Mouse (Mus musculus): ENCODE measurements around the gene Pnldc1.
"Not testable (repeated sequence)": the region's sequence is repeated elsewhere in the genome, so short reads cannot be mapped to it uniquely, and the experiment has no call there.

Gene Pnldc1

DNA sequence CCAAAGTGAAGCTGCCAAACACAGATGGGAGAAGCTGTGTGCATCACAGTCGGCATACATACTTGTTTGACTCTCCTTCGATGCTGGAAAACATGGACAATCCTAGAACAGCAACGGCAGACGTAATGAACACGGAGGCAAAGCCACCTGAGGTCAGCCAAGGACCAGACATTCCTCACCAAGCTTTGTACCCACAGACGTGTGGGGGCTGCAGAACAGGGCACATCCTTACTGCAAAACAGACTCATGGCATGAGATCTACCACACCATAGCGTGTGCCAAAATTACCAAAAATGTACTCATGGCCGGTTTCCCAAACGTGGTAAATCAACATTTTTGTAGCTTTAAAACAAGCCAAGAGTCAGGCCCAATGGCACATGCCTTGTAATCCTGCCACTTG, 3.6 kb downstream of the Pnldc1 start:
- DNase-seq (ENCODE audit: low spot score in 2 of 2) = no peak

DNA sequence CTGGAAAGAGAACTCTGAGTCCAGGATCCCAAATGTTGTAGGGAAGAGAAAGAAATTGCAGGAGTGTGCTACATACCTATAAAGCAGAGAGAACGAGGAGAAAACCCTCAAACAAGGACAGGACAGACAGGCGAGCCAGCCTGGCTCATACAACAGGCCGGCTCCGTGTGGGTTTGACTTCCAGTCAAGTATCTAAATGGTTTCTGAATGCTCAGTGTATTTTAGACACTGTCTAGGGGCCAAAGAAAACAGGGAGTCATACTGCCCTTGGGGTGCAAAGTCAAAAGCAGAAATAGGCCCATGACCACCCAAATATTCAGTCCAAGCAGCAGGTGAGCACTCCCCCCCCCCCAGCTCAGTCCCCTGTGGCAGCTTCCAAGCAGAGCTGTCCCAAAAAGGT, 4.2 kb downstream of the Pnldc1 start:
- DNase-seq (ENCODE audit: low spot score in 2 of 2) = no peak

DNA sequence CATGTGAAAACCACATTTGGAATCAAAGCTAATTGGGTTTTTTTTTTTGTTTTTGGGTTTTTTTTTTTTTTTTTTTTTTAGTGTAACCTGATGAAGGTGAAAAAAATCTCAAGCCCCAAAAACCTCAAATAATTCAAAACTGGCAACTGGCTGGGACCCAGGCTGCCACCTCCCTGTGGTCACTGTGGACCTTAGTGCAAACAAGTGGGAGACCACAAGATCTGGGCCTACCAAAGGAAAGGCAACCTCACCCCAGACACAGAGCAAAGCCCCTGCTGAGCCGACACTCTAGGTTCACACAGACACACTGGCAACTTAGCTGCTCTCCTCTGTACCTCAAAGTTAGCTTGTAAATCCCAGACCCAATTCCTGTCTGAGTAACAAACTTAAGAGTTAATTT, 5.7 kb downstream of the Pnldc1 start:
- no peak for DNase-seq (ENCODE audit: low spot score in 2 of 2)

DNA sequence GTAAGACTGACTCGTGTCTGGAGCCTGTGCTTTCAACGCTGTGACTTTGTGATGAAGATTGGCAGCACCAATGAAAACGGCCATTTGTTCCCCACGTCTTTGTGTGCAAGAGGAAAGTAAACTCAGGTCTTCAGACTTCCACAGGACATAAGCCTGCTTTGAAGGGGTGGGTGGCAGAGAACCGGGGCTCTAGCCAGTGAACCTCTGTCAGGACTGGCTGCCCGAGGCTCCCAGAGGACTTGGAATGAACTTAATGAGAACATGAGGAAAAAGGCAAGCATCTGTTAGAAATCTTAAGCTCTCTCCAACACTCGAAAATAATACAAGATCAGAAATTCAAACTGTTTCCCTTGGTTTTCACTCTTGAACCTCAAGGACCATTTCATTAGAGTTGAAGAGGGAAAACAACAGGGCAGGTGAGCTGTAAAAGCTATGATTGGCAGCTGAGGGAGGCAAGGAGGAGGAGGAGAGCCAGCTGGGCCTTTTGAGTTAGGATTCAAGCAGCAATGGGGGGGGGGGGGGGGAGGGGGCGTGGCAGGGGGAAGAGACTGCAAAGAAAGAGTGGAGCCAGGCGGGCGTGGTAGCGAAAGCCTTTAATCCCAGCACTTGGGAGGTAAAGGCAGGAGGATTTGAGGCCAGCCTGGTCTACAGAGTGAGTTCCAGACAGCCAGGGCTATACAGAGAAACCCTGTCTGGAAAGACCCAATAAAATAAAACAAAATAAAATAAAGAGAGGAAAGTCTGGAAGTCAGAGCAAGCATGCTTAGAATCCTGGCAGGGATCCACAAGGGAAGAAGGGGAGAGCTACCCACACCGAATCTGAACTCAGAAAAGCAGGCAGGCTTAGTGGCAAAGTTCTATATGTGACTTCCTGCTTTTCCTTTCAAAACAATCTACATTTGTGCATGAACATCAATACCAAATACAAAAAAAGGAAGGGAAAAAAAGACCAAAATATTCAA, 6.4 kb downstream of the Pnldc1 start:
- DNase-seq (ENCODE audit: low spot score in 2 of 2) = no peak

DNA sequence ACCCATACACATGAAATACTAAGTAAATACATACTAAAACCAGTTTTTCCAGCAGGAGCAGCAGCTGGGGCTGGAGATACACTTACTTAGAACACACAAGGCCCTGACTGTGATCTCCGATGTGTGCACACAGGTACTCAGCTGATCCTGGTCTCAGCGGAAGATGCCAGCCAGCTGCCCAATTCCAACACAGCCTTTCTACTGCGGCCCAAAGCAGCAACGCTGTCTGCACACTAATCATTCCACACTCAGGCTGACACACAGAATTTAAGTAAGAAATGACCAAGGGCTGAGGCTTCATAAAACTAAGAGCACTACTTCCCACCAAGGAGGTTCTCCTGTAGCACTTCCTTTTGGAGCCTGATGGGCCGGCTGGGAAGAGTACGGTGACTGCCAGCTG, 7.7 kb downstream of the Pnldc1 start:
- DNase-seq (ENCODE audit: low spot score in 2 of 2) = no peak

DNA sequence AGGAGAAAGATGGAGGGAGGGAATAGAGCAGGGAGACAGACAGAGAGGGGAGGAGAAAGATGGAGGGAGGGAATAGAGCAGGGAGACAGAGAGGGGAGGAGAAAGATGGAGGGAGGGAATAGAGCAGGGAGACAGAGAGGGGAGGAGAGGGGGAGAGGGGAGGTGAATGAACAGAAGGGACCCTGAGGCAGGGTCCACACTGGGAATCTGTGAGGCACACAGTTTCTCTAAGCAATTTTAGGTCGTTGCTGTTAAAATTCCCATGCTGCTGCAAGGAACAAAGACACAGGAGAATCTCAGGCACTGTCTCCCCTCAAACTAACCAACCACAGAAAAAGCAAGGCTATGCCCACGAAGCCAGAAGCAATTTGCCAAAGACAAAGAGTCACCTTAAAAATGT, 11.4 kb downstream of the Pnldc1 start:
- DNase-seq (ENCODE audit: low spot score in 2 of 2) = not testable (repeated sequence)

DNA sequence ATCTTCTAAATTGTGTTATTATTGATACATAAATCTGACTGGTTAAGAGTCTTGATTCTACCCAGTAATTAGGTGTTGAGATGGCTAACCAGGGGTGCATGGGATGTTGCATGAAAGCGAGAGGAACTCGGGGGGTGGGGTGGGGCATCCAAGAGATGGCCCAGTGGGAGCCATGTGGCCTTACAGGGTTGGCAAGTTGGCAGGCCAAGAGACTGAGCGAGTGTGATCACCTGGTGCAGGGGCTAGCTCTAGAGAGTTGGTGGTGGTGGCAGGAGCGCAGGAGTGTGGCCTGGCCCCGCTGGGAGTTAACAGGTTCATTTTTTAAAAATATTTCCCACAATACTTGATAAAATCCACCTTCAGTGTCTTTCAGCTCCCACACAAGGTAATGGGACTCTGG, 12.4 kb downstream of the Pnldc1 start:
- DNase-seq (ENCODE audit: low spot score in 2 of 2) = no peak

DNA sequence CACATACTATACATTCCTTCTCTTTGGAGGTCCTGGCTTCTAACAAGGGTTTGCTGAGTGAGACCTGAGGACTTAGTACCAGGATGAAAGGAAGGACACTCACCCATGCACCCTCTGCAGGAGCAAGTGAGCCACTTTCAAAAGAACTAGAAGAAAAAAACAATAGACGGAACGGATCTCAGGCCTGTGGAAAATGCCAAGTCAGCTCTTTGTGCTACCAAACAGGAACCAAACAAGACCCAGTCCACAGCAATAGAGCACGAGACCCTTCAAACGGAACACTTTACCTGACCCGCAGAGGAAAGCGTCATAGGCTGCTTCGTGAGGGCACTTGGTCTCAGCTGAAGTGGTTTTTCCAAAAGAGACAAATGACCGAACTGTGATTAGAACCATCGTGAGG, 18.0 kb downstream of the Pnldc1 start:
- DNase-seq (ENCODE audit: low spot score in 2 of 2) = no peak

DNA sequence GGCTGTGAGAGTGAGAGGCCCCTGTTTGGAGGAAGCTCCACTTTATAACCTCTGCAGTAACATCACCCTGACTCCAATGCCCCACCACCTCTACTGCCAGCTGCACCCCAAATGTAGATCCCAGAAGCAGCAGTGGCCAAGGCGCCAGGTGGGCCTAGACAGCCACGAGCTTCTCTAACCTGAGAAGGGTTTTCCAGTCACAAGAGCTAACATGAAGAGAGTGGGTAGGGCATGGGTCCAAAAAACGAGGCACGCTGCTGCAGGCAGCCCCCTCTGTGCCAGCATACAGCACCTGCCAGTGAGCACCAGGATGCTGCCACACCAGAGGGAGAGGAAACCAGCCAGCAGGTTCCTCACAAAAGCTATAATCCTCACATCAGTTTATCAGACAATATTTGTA, 19.0 kb downstream of the Pnldc1 start:
- DNase-seq (ENCODE audit: low spot score in 2 of 2) = no peak

DNA sequence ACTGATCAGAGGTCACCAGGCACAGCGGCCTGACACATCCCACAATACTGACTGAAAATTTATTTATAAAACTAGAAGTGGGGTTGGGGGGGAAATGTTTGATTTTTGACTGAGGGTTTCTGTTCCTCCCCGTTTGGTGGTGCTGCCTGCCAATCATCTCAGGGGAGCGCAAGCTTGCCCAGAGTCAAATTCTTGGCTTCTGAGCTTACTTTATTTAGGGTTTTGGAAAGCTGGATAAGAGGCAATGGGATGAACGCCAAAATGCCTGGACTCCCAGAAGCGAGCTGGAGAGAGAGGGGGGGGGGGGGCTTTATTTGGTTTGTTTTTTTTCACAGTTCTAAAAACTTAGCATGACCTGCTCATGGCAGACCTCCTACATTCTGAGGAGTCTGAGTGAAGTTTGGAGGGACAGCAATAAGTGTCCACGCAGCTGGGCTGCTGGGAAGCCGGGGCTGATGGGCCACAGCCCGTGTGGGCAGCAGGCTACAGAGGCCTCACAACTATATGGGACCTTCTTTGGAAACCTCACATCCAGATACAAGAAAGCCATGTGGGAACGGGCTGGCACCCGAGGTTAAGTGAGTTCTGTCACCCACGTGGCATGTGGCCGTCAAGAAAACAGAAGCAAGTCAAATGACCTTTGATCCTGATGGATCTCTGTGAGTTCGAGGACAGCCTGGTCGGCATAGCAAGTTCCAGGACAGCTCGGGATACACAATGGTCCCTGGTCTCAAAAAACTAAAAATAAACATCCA, 22.8 kb downstream of the Pnldc1 start:
- no peak for DNase-seq (ENCODE audit: low spot score in 2 of 2)

DNA sequence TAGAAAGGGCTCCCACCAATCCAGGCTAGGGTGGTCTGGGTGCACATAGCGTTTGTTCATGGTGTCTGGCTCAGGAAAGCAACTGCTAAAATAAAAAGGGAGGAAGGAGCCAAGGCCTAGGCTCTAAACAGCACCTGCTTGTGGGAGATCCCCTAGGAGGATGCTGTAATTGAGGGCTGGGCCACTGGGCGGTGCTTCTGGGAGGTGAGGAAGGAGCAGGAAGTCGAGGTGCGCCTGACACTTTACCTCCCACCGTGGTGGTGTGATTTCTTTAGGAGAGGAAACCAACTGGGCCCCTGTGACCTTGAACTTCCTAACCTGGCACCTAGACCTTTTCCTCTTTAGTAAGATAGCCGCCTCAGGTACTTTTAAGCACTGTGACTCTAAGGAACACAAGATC, 23.4 kb downstream of the Pnldc1 start:
- no peak for DNase-seq (ENCODE audit: low spot score in 2 of 2)

DNA sequence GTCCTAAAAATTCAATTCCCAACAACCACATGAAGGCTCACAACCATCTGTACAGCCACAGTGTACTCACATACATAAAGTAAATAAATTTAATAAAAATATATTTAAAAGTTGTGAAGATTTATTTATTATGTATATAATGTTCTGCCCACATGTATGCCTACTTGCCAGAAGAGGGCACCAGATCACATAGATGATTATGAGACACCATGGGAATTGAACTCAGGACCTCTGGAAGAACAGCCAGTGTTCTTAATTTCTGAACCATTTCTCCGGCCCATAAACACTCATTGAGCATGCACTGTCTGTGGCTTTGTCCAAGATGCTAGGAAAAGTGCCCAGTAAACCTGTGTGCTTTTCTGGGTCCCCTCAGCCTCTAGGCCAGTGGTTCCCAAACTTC, 28.8 kb downstream of the Pnldc1 start:
- no peak for DNase-seq (ENCODE audit: low spot score in 2 of 2)

DNA sequence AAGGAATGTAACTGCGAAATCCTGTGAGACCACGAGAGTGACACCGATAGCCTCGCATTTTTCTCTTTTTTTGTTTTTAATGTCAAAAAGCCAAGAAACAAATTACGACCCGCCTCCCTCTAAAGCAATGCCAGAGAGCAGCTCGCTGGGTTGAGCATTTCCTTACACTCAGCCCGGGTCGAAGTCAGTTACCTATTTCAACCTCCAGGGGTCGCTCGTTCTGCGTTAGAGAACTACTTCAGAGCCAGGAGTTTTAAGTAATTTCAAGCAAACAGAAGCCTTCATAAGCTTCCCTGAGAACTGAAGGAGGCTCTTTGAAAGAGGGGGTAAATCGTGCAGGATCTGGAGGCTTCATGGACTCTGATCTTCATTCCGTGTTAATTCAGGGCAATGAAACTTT, 29.9 kb downstream of the Pnldc1 start:
- DNase-seq (ENCODE audit: low spot score in 2 of 2) = peak; percentile 73 to 86

DNA sequence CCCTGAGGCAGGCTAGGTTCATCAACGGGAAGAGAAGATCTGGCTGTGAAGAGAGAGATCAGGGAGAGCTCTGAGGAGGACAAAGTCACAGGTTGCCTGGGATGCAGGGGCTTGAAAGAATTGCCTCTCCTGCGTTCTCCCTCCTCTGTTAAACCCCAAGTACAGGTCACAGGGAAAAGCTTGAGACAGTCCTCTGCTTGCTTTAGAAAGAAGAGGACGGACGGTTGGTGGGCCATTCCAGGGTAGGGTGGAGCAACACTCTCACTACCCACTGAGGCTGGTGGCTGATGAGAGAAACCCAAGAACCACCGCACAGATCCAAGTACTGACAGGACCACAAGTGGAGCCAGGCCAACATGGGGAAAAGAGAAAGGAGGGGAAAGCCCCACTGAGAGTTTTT, 34.3 kb downstream of the Pnldc1 start, which contains the start of gene Mrgprh:
Gene Mrgprh (plus strand): TSS at position 301 of the 400 bp plus-strand sequence.
- no peak for DNase-seq (ENCODE audit: low spot score in 2 of 2)

DNA sequence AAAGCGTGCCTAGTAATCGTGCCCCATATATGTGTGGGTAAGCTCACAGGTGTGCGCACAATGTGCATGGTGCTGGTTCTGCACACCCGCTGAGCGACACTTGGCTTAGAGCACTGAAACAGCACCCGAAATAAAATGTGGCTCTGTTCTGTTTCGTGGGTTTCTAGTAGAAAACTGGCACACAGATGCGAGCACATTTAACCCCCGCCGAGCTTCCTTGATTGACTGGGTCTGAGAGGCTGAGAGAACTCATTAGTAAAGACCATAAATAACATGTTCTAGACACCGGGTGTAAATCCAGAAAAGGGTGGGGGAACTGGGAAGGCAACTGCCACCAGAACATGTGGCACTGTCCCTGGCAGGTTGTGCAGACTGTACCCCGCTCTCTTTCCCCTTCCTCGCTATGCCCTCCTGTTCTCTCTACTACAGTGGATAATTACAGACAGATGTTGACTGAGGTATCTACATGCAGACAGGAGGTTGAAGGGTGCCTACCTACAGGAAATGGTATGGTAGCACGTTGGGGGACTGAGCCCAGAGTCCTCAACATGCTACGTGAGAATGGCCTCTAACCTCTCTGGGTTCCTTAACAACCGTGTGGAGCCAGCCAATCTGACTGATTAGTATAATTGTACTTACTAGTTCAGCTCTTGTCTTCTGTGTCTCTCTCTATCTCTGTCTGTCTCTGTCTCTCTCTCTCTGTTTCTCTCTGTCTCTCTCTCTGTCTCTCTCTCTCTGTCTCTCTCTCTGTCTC, 37.6 kb downstream of the Pnldc1 start:
- DNase-seq (ENCODE audit: low spot score in 2 of 2) = no peak

DNA sequence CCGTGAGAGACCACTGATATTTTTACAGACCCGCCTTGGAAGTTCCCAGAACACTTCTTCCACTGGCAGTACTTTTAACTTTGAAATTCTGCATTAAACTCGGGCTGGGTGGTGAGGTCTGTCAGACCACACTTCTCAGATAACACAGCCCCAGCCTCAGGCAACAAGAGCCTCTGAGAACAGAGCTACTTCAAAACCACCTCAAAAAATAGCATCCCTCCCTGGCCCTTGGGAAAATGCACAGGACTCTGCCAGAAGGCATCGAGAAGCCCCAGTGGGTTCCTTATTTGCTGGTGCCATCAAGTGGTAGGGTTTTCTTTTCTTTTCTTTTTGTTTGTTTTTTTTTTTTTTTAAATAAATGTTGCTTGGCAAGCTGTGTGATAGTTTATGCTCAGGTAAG, 41.4 kb downstream of the Pnldc1 start:
- DNase-seq (ENCODE audit: low spot score in 2 of 2) = no peak

DNA sequence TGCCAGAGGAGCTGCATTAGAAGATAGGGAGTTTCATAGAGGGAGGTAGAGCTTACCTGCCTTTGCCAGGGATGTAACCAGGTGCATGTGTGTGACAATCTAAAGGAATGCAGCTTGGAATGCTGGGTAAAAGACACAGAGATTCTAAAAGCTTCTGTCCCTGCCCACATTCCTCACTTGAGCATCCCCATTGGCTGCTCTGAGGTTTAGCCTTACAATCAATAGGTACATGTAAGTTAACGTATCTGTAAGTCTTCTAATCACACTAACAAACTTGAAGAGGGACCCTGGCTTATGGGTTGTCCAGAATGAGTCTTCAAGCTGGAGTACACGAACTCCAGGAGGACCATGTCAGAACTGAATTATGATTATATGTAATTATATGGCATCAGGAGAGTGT, 42.0 kb downstream of the Pnldc1 start, which contains the start of gene Mas1:
Gene Mas1 (minus strand): TSS at position 101 of the 400 bp plus-strand sequence.
- DNase-seq (ENCODE audit: low spot score in 2 of 2) = no peak

DNA sequence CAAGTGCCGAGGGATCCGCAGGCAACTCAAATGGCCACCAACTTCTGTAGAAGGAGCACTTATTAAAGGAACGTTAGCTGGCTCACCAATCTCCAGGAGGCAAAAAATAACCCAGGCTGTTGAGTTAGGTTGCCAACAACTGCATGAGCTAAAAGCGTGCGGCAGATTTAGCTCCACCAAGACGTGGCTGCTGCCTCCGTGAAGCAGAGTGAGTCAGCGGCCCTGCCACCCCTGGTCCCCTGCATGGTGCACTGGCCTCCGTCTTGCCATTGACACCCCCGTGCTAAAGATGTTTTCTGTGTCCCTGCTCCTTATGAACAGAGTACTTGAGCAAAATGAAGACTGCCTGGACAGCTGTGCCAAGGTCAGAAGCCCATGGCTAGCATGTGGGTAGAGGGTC, 43.2 kb downstream of the Pnldc1 start:
- DNase-seq (ENCODE audit: low spot score in 2 of 2) = no peak

DNA sequence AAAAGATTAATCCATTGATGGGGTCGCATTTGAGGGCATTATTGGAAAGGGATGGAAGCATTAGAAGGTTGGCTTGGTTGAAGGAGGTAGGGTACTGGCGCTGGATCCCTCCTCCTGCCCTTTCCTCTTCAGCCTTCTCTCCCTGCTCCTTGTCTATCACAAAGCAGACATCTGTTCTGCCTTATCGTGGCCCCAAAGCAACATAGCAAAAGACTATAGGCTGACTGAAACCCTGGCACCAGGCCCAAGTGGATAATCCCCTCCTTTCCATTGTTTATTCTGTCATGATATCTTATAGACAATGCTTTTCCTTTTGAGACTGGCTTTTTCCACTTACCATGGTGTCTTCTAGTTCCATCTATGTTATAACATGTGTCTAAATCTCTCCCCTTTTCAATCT, 44.6 kb downstream of the Pnldc1 start:
- DNase-seq (ENCODE audit: low spot score in 2 of 2) = no peak

DNA sequence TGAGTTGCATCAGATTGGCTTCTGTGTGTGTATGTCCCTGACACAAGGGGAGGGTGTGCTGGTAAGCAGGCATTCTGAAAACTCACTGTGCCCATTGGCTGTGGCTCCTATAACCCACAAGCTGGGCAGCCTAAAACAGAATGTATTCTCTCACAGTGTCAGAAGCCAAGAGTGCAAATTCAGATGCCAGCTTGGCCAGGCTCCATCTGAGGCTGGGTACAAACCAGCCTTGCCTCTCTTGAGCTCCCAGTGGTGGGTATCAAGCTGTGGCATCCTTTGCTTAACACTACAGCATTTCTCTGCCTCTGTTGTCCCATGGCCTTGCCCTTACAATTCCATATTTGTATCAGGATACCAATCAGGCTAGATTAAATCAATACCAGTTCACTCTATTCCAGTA, 45.9 kb downstream of the Pnldc1 start:
- DNase-seq (ENCODE audit: low spot score in 2 of 2) = no peak

DNA sequence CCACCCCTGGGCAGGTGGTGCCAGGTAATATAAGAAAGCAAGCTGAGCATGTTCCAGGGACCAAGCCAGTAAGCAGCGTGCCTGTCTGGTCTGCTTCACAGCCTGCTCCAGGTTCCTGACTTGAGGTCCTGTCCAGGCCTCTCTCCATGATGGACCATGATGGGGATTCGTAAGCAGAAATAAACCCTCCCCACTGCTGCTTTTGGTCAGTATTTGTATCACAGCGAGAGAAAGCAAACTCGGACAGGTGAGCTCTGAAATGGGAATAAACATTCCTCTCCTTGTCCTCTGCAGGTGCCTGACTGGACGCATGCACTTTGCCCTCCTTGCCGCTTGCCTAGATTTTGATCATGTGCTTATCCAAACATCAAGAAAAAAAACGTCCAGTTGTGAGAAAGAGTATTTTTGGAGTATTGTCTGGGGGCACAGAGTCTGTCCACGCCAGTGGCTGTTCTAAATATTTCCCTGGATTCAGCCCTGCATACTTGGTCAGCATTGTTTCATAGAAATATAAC, 51.0 kb downstream of the Pnldc1 start:
- DNase-seq (ENCODE audit: low spot score in 2 of 2) = no peak

DNA sequence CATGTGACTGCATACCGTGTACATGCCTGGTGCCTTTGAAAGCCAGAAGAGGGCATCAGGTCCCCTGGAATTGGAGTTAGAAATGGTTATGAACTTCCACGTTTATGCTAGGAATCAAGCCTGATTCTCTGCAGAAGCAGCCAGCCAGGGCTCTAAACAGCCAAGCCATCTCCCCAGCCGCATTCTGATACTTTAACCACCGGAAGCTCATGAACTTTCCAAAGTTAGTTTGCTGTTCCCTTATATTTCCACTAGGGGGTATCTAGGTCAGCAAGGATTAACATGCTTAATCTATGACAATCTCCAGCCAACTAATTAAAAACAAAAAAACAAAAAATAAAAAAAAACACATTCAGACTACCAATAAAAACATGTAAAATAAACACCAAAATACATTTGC, 52.0 kb downstream of the Pnldc1 start:
- DNase-seq (ENCODE audit: low spot score in 2 of 2) = no peak
